Mouse (Mus musculus) frontal cortex, postnatal 25 days (tissue): ENCODE measurements around the gene Snx33.
"Not testable (repeated sequence)": the region's sequence is repeated elsewhere in the genome, so short reads cannot be mapped to it uniquely, and the experiment has no call there.

Experiments used
- DNase-seq, 2 experiments: peaks; one replicate each; pipeline ENCODE4 v3.0.0; 2022; ENCODE audit warnings: low spot score in 2 of 2

The Snx33 gene

GRCm38 (mm10) chr9:56925291-56926024 lies 2.7 kb downstream of the Snx33 start:
- DNase-seq, result no peak

GRCm38 (mm10) chr9:56924651-56925027 lies 3.5 kb downstream of the Snx33 start:
- no peak for DNase-seq

- DNase-seq, result no peak
Measured at GRCm38 (mm10) chr9:56923841-56924650, 4.1 kb downstream of the Snx33 start.

GRCm38 (mm10) chr9:56922746-56923145 lies 5.4 kb downstream of the Snx33 start:
- DNase-seq, result no peak

GRCm38 (mm10) chr9:56918466-56918865 lies 9.7 kb downstream of the Snx33 start:
- DNase-seq, result no peak

GRCm38 (mm10) chr9:56917131-56917530 lies 11.0 kb downstream of the Snx33 start:
- no peak for DNase-seq

GRCm38 (mm10) chr9:56915695-56916410 lies 12.3 kb downstream of the Snx33 start:
- DNase-seq, result no peak

GRCm38 (mm10) chr9:56915116-56915515 lies 13.1 kb downstream of the Snx33 start:
- no peak for DNase-seq

GRCm38 (mm10) chr9:56913991-56914390 lies 14.2 kb downstream of the Snx33 start:
- DNase-seq, result no peak

- no peak for DNase-seq
Measured at GRCm38 (mm10) chr9:56911017-56911416, 17.2 kb downstream of the Snx33 start.

GRCm38 (mm10) chr9:56909991-56910390 lies 18.2 kb downstream of the Snx33 start:
- not testable (repeated sequence) for DNase-seq

- no peak for DNase-seq
Measured at GRCm38 (mm10) chr9:56907549-56907948, 20.6 kb downstream of the Snx33 start.

GRCm38 (mm10) chr9:56903662-56904061 lies 24.5 kb downstream of the Snx33 start:
- no peak for DNase-seq

GRCm38 (mm10) chr9:56901187-56901586 lies 27.0 kb downstream of the Snx33 start:
- DNase-seq, result no peak

GRCm38 (mm10) chr9:56900571-56900970 lies 27.6 kb downstream of the Snx33 start:
- DNase-seq, result no peak

GRCm38 (mm10) chr9:56900060-56900459 lies 28.1 kb downstream of the Snx33 start:
- no peak for DNase-seq

- DNase-seq, result no peak
Measured at GRCm38 (mm10) chr9:56899409-56899808, 28.8 kb downstream of the Snx33 start.

- DNase-seq, result no peak
Measured at GRCm38 (mm10) chr9:56896779-56897178, 31.4 kb downstream of the Snx33 start.

GRCm38 (mm10) chr9:56894006-56894405 lies 34.2 kb downstream of the Snx33 start:
- DNase-seq, result no peak

GRCm38 (mm10) chr9:56893313-56893712 lies 34.9 kb downstream of the Snx33 start:
- DNase-seq, result no peak

- DNase-seq, result no peak
Measured at GRCm38 (mm10) chr9:56892111-56892510, 36.1 kb downstream of the Snx33 start.

- DNase-seq, result peak; percentile 39 to 47
Measured at GRCm38 (mm10) chr9:56891517-56892011, 36.6 kb downstream of the Snx33 start.
